Mouse (Mus musculus) stomach, embryonic 16.5 days (tissue): Measurements from ENCODE around the gene Olfr820. TPM values are rescaled to one million over a fixed set of nuclear protein-coding genes. Genes with fewer than 3 reads are reported as not detected.
"Not testable (repeated sequence)": the region's sequence is repeated elsewhere in the genome, so short reads cannot be mapped to it uniquely, and the experiment has no call there.

ENCODE experiments used
- ATAC-seq: fragments of 200-750 bp; cut with Nextera tagmentation; 2 replicates; pipeline ENCODE4 v1.8.0; 2017; ENCODE audit warnings: moderate number of reproducible peaks, moderate TSS enrichment; ENCODE audit not compliant: insufficient read depth, low FRiP score
- H3K27ac ChIP-seq: fragments of 300-500 bp; sonication (generic); 2 replicates; pipeline ENCODE4 v1.5.1; 2014; ENCODE audit warnings: low read length
- H3K27me3 ChIP-seq: fragments of 300-500 bp; sonication (generic); 2 replicates; pipeline ENCODE4 v1.6.1; 2014; ENCODE audit warnings: low read length, control low read depth, mixed read lengths; ENCODE audit not compliant: control insufficient read depth, insufficient read depth
- H3K36me3 ChIP-seq: fragments of 300-500 bp; sonication (generic); 2 replicates; pipeline ENCODE4 v1.6.1; 2014; ENCODE audit warnings: low read length; ENCODE audit not compliant: control insufficient read depth, insufficient read depth
- H3K4me1 ChIP-seq: fragments of 300-500 bp; sonication (generic); 2 replicates; pipeline ENCODE4 v1.6.1; 2014; ENCODE audit warnings: low read length, control low read depth, mixed read lengths; ENCODE audit not compliant: control insufficient read depth, insufficient read depth
- H3K4me2 ChIP-seq: fragments of 300-500 bp; sonication (generic); 2 replicates; pipeline ENCODE4 v1.6.1; 2014; ENCODE audit warnings: low read depth, low read length, mixed read lengths
- H3K4me3 ChIP-seq: fragments of 300-500 bp; sonication (generic); replicated peaks from 2 replicates; pipeline ENCODE4 v1.5.1; 2014; ENCODE audit warnings: mild to moderate bottlenecking, low read length
- H3K9ac ChIP-seq: fragments of 300-500 bp; sonication (generic); 2 replicates; pipeline ENCODE4 v1.6.1; 2014; ENCODE audit warnings: low read length
- H3K9me3 ChIP-seq: fragments of 300-500 bp; sonication (generic); replicated peaks from 2 replicates; pipeline ENCODE4 v1.6.1; 2016; ENCODE audit warnings: low read length, control low read depth; ENCODE audit not compliant: control insufficient read depth
- WGBS: fragments of 180-500 bp; shearing (Covaris S2); extraction: QIAGEN DNeasy Blood & Tissue Kit; methylation state at CpG from one replicate; pipeline ENCODE4 v1.1.7; 2014; 5-methylcytosine and 5-hydroxymethylcytosine counted together
- polyA plus RNA-seq: library from polyadenylated mRNA; unstranded; fragments of >200 nt; fragmentation: Nextera tagmentation; extraction: Ambion mirVana; gene quantifications from 2 replicates; pipeline ENCODE4 v1.2.1, GENCODE M21; 2015

The Olfr820 gene
- polyA plus RNA-seq, result not detected in 2 replicates

GRCm38 (mm10) chr10:130012321-130012720, at the start of gene Olfr820:
Gene Olfr820 (plus strand): TSS chr10:130012621.
- Histone ChIP-seq H3K4me3 (no peak within 1 kb of the TSS), H3K4me1 (no peaks in the 10 kb centered on the region), H3K27ac (no peak within 1 kb of the TSS), H3K9ac (no peak within 1 kb of the TSS), H3K9me3 (no peaks in the 10 kb centered on the region), H3K36me3 (no peaks in the 10 kb centered on the region), H3K27me3 (no peaks in the 10 kb centered on the region), H3K4me2 (no peak within 1 kb of the TSS)
- no peak for ATAC-seq

GRCm38 (mm10) chr10:129966232-129966631, 46.2 kb upstream of the Olfr820 start:
- not testable (repeated sequence) for H3K27me3 ChIP-seq, ATAC-seq

GRCm38 (mm10) chr10:129967166-129967565, 45.3 kb upstream of the Olfr820 start, which contains the start of gene Olfr819:
Gene Olfr819 (minus strand): TSS chr10:129967266.
- H3K36me3 ChIP-seq, H3K4me2 ChIP-seq, H3K9me3 ChIP-seq, H3K27ac ChIP-seq, H3K4me3 ChIP-seq, H3K4me1 ChIP-seq, H3K9ac ChIP-seq, ATAC-seq, H3K27me3 ChIP-seq: not testable (repeated sequence)
- WGBS, result 80% methylated on average over 2 of the region's 2 CpGs

More at GRCm38 (mm10) chr10:129966232-129966631, 46.2 kb upstream of the Olfr820 start:
- H3K4me2 ChIP-seq, H3K4me1 ChIP-seq, H3K9ac ChIP-seq, H3K27ac ChIP-seq, H3K4me3 ChIP-seq, H3K36me3 ChIP-seq, H3K9me3 ChIP-seq: not testable (repeated sequence)
- 100% methylated on average over 2 of the region's 3 CpGs for WGBS

DNA sequence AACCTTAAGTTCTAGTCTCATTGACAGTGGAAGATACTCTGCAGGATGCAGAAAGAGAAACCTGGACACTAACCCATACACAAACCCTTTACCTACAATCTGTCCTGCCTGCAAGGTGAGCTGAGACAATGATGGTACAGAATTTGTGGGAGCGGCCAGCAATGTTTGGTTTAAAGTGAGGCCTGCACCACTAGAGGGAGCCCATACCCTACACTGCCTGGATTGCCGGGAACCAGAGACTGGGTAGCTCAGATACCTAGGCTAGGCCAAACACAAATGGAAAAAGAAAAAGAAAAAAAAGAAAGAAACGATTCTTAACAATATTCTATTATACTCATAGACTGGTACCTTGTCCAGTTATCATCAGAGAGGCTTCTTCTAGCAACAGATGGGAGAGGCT, 39.4 kb upstream of the Olfr820 start:
- not testable (repeated sequence) for ATAC-seq, H3K9ac ChIP-seq, H3K36me3 ChIP-seq, H3K4me2 ChIP-seq, H3K4me1 ChIP-seq, H3K9me3 ChIP-seq, H3K4me3 ChIP-seq, H3K27me3 ChIP-seq, H3K27ac ChIP-seq
- no CpG with 5 or more reads among the region's 3 CpGs for WGBS

GRCm38 (mm10) chr10:129976040-129976439, 36.4 kb upstream of the Olfr820 start, which contains the start of gene Olfr247:
Gene Olfr247 (minus strand): TSS chr10:129976140.
- H3K36me3 ChIP-seq, H3K27me3 ChIP-seq, H3K9ac ChIP-seq, H3K9me3 ChIP-seq, H3K4me2 ChIP-seq, ATAC-seq, H3K4me3 ChIP-seq, H3K27ac ChIP-seq, H3K4me1 ChIP-seq: not testable (repeated sequence)
- no CpG with 5 or more reads among the region's 2 CpGs for WGBS

DNA sequence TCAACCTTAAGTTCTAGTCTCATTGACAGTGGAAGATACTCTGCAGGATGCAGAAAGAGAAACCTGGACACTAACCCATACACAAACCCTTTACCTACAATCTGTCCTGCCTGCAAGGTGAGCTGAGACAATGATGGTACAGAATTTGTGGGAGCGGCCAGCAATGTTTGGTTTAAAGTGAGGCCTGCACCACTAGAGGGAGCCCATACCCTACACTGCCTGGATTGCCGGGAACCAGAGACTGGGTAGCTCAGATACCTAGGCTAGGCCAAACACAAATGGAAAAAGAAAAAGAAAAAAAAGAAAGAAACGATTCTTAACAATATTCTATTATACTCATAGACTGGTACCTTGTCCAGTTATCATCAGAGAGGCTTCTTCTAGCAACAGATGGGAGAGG, 30.6 kb upstream of the Olfr820 start:
- no CpG with 5 or more reads among the region's 3 CpGs for WGBS
- not testable (repeated sequence) for ATAC-seq, H3K36me3 ChIP-seq

GRCm38 (mm10) chr10:129984962-129985361, 27.5 kb upstream of the Olfr820 start, which contains the start of gene Gm10310:
Gene Gm10310 (minus strand): TSS chr10:129985062.
- H3K9ac ChIP-seq, H3K9me3 ChIP-seq, H3K4me2 ChIP-seq, H3K36me3 ChIP-seq, H3K4me1 ChIP-seq, H3K27ac ChIP-seq, H3K4me3 ChIP-seq, ATAC-seq, H3K27me3 ChIP-seq: not testable (repeated sequence)
- no CpG with 5 or more reads among the region's 1 CpGs for WGBS

More for the DNA sequence above, 30.6 kb upstream of the Olfr820 start:
- not testable (repeated sequence) for H3K4me1 ChIP-seq, H3K4me2 ChIP-seq, H3K9me3 ChIP-seq, H3K9ac ChIP-seq, H3K27ac ChIP-seq, H3K4me3 ChIP-seq, H3K27me3 ChIP-seq

GRCm38 (mm10) chr10:130004104-130004503, 8.3 kb upstream of the Olfr820 start:
- H3K4me3 ChIP-seq, H3K4me1 ChIP-seq, H3K27me3 ChIP-seq, ATAC-seq, H3K9me3 ChIP-seq, H3K4me2 ChIP-seq, H3K27ac ChIP-seq, H3K9ac ChIP-seq, H3K36me3 ChIP-seq: not testable (repeated sequence)
- WGBS, result 87% methylated on average over 4 of the region's 4 CpGs

- not testable (repeated sequence) for H3K9me3 ChIP-seq
Measured at GRCm38 (mm10) chr10:130005366-130005765, 7.1 kb upstream of the Olfr820 start.

DNA sequence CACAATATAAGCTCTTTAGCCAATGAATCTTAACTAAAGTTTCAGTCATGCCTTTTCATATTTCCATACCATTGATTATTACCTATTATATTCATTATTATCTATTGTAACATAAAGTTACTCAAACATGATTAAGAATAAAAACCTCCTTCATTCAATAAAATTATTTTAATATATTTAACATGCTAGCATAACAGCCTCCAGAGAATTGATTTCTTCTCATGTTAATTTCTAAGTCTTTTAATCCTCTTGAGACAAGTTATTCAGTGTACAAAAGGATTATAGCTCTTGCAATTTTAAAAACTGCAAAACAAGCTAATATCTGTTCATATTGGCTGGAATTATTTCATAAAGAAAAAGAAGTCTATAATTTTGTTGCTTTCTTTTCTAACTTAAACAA, 17.6 kb downstream of the Olfr820 start, which contains the start of gene Olfr821:
Gene Olfr821, plus strand, starts transcription at position 301 of the 400 bp plus-strand sequence.
- Histone ChIP-seq H3K27me3 (no peaks in the 10 kb centered on the region), H3K4me3 (no peak within 1 kb of the TSS), H3K4me1 (no peaks in the 10 kb centered on the region), H3K36me3 (no peaks in the 10 kb centered on the region), H3K4me2 (no peak within 1 kb of the TSS), H3K9me3 (no peaks in the 10 kb centered on the region), H3K9ac (no peak within 1 kb of the TSS), H3K27ac (no peak within 1 kb of the TSS)
- ATAC-seq, result no peak

More at GRCm38 (mm10) chr10:130005366-130005765, 7.1 kb upstream of the Olfr820 start:
- H3K9ac ChIP-seq, H3K36me3 ChIP-seq, ATAC-seq, H3K4me1 ChIP-seq, H3K27me3 ChIP-seq, H3K27ac ChIP-seq, H3K4me3 ChIP-seq, H3K4me2 ChIP-seq: not testable (repeated sequence)
- WGBS, result 79% methylated on average over 4 of the region's 4 CpGs
